Mouse (Mus musculus) C2C12 (cell line): ENCODE measurements at regions not wholly inside any gene's neighbourhood (a gene's known extent, or its start where the extent isn't known, plus 50 kb on each side); places are given as distances from the start of the nearest gene placed in this dataset.

ENCODE experiments used
- CEBPB ChIP-seq: IDR thresholded peaks from one replicate; pipeline ENCODE4 v1.6.1; 2011; ENCODE audit warnings: low read depth, mild to moderate bottlenecking, control low read depth, moderate library complexity
- CTCF ChIP-seq: IDR thresholded peaks from one replicate; pipeline ENCODE4 v1.5.1; 2011; ENCODE audit not compliant: control insufficient read depth, insufficient read depth, insufficient read length
- MAX ChIP-seq: IDR thresholded peaks from one replicate; pipeline ENCODE4 v1.6.1; 2011; ENCODE audit warnings: mild to moderate bottlenecking, control low read depth
- MYOG ChIP-seq: IDR thresholded peaks from one replicate; pipeline ENCODE4 v1.6.1; 2011; ENCODE audit not compliant: control insufficient read depth, insufficient read length; ENCODE audit errors: extremely low read depth
- USF1 ChIP-seq: IDR thresholded peaks from one replicate; pipeline ENCODE4 v1.6.1; 2011; ENCODE audit warnings: low read depth, mild to moderate bottlenecking, control low read depth, moderate library complexity

DNA sequence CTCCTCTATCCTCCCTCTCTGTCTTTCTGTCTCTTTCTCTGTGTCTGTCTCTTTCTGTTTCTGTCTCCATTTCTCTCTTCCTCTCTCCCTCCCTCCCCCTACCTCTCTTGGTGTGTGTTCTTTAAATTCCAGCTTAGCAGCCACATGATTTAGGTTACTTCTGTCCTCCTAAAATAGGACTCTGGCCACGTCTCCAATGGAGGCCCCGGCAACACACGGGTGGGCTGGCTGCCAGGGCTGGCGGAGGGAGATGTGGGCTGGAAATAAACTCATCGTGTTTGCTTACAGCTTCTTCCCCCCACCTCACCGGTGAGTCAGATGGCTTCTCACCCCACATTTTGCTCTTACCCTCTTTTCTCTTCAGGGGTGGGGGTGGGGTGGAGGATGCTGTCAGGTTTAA lies 74.5 kb upstream of the Eif4g2 start:
- TF ChIP-seq USF1: no peak
- TF ChIP-seq CTCF: no peak
- no peak for TF ChIP-seq MAX
- no peak for TF ChIP-seq CEBPB
- no peak for TF ChIP-seq MYOG
